Mouse (Mus musculus) ZHBTc4 (cell line): ENCODE measurements around the gene Plekhg5.

Experiments used
- DNase-seq: peaks from one replicate; pipeline ENCODE4 v3.0.0-alpha.2; 2011; ENCODE audit warnings: low read depth, low spot score

Gene Plekhg5

GRCm38 (mm10) chr4:152097911-152098799, 25.9 kb downstream of the Plekhg5 start:
- peak; percentile 94 for DNase-seq

DNA sequence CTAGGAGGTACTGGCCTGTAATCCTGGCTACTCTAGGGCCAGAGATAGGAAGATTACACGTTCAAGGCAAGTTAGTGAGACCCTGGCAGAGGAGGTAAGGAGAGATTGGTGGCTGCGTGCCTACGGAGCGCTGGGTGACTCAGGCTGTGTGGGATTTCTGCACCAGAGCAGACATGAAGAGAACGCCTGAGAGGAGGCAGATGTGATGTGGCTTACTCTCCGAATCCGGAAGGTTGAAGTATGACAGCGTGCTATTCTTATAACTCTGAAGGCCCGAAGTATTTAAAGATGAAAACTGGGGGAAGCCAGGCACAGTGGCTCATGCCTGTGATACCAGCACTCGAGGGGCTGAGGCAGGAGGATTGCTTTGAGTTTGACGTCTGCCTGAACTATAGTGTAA, 28.2 kb downstream of the Plekhg5 start:
- no peak for DNase-seq

GRCm38 (mm10) chr4:152101081-152101653, 28.9 kb downstream of the Plekhg5 start:
- DNase-seq = no peak

GRCm38 (mm10) chr4:152101921-152102320, 29.6 kb downstream of the Plekhg5 start:
- no peak for DNase-seq

- peak; percentile 87 for DNase-seq
These were observed 30.7 kb downstream of the Plekhg5 start for GRCm38 (mm10) chr4:152103025-152103424.

- peak; percentile 64 for DNase-seq
These were observed 34.4 kb downstream of the Plekhg5 start for GRCm38 (mm10) chr4:152106746-152107145.

GRCm38 (mm10) chr4:152107493-152107892, 35.2 kb downstream of the Plekhg5 start:
- DNase-seq = peak; percentile 75

DNA sequence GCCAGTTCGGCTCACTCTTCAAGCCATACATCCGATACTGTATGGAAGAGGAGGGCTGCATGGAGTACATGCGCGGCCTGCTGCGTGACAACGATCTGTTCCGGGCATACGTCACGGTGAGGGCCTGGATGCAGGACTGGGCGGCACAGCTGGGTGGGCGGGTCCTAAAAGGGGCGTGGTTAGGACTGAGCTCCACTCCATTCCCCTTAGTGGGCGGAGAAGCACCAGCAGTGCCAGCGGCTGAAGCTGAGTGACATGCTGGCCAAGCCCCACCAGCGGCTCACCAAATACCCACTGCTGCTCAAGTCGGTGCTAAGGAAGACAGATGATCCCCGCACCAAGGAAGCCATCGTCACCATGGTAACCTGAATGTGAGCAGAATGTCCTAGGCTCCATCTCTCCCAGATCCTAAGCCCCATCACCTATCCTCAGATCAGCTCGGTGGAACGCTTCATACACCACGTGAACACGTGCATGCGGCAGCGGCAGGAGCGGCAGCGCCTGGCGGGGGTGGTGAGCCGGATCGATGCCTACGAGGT, 35.7 kb downstream of the Plekhg5 start:
- DNase-seq = peak; percentile 93

DNA sequence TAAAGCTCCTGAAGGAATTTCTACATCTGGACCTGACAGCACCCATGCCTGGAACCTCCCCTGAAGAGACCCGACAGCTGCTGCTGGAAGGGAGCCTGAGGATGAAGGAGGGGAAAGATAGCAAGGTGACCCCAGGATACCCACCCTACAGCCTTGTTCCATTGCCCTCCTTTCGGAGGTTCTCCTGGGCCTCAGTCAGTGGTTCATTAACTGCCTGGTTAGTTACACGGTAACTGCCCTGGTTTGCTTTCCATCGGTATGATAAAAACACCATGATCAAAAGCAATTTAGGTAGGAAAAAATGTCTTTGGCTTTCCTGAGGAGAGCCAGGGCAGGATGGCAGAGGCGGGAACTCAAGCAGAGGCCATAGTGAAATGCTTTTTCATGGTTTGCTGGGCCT, 36.4 kb downstream of the Plekhg5 start:
- DNase-seq = no peak

- no peak for DNase-seq
These were observed 37.2 kb downstream of the Plekhg5 start for GRCm38 (mm10) chr4:152109509-152109908.

GRCm38 (mm10) chr4:152110689-152111088, 38.4 kb downstream of the Plekhg5 start:
- no peak for DNase-seq

GRCm38 (mm10) chr4:152112329-152112728, 40.0 kb downstream of the Plekhg5 start:
- DNase-seq = no peak

DNA sequence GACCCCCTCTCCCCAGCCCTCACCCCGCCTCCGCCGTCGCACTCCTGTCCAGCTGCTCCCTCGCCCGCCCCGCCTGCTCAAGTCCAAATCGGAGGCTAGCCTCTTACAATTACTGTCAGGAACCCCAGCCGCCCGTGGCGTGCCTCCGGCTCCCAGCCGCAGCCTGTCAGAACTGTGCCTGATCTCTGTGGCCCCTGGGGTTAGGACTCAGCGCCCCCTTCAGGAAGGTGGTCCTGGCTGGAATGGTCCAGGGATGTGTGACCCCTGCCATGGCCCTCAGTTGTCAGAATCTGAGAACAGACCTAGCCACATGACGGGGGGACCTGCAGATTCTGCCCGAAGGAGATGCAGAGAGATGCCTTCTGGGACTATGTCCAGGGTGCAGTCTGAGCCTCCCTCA, 41.8 kb downstream of the Plekhg5 start:
- DNase-seq = peak; percentile 54

DNA sequence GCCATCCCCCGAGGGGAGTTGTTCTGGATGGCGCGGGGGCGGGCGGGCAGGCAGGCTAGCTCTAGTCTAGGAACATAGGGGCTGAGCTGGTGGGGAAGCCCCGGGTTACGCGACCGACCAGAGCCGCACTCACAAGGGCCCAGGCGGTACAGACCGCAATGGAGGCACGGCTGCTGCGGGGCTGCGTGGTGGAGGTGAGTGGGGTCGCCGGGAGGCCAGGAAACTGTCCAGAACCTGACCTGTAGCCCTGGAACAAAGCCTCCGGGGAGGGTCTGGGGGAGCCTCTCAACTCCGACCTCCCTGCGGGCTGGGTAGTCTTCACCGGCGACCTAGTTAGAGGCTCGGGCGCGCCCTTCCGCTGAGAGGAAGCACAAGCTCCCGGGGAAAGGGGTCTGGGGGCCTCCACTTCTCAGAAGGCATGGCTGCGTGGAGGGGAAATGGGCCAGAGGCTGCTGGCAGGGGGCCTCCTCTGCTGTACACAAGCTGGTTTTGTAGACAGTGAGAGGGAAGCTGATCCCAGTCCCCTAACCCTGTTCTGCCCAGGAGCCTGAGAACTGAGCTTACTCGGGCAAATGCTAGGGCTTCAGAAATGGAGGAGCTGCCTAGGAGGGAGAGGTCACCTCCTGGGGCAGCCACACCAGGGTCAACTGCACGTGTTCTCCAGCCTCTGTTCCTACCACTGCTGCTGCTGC, 43.8 kb downstream of the Plekhg5 start, which contains the start of gene Tnfrsf25:
Tnfrsf25 (plus strand) TSS at position 14 of the 692 bp plus-strand sequence.
- DNase-seq = no peak

DNA sequence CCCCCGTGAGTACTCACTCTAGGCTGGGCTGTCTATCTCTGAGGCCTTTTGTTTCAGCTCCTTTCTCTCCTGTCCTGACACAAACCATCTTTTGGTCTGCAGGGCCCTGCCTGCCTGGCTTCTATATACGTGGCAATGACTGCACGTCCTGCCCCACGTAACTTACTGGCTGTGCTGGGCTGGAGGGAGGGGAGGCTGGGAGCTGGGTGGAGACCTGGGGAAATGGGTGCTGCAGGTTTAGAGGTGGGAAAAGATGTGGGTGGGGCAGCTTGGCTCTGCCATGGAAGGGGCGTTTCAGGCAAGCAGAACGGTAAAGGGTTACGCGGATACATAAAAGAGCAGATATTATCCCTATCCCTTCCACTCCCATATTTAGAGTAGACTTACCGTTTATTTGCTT, 45.2 kb downstream of the Plekhg5 start:
- DNase-seq = no peak

DNA sequence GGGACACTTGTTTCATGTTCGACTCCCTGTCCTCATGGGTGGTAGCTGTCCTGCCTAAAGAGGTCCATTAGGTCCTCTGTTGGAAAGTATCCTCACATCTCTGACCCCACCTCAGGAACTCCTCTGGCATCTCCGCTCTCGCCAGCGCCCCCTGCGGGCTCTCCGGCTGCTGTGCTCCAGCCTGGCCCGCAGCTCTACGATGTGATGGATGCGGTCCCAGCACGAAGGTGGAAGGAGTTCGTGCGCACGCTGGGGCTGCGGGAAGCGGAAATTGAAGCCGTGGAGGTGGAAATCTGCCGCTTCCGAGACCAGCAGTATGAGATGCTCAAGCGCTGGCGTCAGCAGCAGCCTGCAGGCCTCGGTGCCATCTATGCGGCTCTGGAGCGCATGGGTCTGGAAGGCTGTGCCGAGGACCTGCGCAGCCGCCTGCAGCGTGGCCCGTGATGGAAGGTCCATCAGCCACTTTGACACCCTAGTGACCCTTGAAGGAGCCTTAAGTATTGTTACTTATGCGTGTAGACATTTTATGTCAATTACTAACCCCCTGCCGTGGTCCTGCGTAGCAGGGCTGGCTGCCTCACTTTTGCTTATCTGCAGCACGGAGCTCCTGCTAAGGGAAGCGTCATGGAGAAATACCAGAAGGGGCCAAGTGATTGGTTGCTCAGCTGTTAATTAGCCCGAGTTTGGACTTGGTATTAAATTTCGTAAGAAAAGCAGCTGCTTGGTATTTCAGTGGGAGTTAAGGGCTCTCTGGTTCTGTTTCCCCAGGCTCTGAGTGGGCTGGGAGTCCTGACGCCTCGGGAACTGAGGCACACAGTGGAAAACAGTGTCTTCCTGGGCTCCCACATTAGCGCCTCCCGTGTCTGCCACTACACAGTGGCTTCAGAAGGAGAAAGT, 47.3 kb downstream of the Plekhg5 start:
- DNase-seq = peak; percentile 82

GRCm38 (mm10) chr4:152120311-152121182, 48.2 kb downstream of the Plekhg5 start:
- DNase-seq = peak; percentile 53

DNA sequence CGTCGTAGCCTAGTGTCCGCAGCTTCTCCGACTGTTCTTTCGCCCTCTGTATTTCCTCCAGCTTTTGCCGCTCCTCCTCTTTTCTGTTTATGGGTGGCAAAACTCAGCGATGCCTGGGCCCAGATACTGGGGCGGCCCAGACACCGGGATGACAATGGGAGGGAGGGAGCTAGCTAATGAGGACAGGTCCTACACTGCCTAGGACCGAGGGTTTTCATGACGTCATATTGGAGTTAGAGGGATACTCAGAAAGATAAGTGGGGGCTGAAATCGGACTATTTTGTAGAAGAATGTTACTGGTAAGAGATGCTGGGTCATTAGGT, 48.8 kb downstream of the Plekhg5 start:
- DNase-seq = no peak

GRCm38 (mm10) chr4:152124361-152124961, 52.2 kb downstream of the Plekhg5 start:
- no peak for DNase-seq
